Mouse (Mus musculus) stomach, embryonic 14.5 days (tissue): ENCODE results near the gene Hist1h2an. TPM values are rescaled to one million over a fixed set of nuclear protein-coding genes. Genes with fewer than 3 reads are reported as not detected.
"Not testable (repeated sequence)": the region's sequence is repeated elsewhere in the genome, so short reads cannot be mapped to it uniquely, and the experiment has no call there.

Experiments used
- ATAC-seq: fragments of 200-750 bp; cut with Nextera tagmentation; 2 replicates; pipeline ENCODE4 v1.8.0; 2017; ENCODE audit warnings: low read depth, moderate TSS enrichment; ENCODE audit not compliant: insufficient number of reproducible peaks, insufficient read depth, low FRiP score
- H3K27ac ChIP-seq: fragments of 300-500 bp; sonication (generic); 2 replicates; pipeline ENCODE4 v1.5.1; 2014; ENCODE audit warnings: mild to moderate bottlenecking, low read length, moderate library complexity, mixed read lengths
- H3K27me3 ChIP-seq: fragments of 300-500 bp; sonication (generic); 2 replicates; pipeline ENCODE4 v1.6.1; 2014; ENCODE audit warnings: low read length, control low read depth, mixed read lengths; ENCODE audit not compliant: control insufficient read depth, insufficient read depth
- H3K36me3 ChIP-seq: fragments of 300-500 bp; sonication (generic); 2 replicates; pipeline ENCODE4 v1.6.1; 2014; ENCODE audit warnings: mild to moderate bottlenecking, control low read depth, low read length, moderate library complexity, mixed read lengths; ENCODE audit not compliant: control insufficient read depth, insufficient read depth
- H3K4me1 ChIP-seq: fragments of 300-500 bp; sonication (generic); 2 replicates; pipeline ENCODE4 v1.6.1; 2014; ENCODE audit warnings: low read length, control low read depth, mixed read lengths; ENCODE audit not compliant: control insufficient read depth, insufficient read depth
- H3K4me2 ChIP-seq: fragments of 300-500 bp; sonication (generic); replicated peaks from 2 replicates; pipeline ENCODE4 v1.6.1; 2014; ENCODE audit warnings: low read depth, low read length, control low read depth
- H3K4me3 ChIP-seq: fragments of 300-500 bp; sonication (generic); 2 replicates; pipeline ENCODE4 v1.5.1; 2014; ENCODE audit warnings: low read depth, low read length, control low read depth
- H3K9ac ChIP-seq: fragments of 300-500 bp; sonication (generic); replicated peaks from 2 replicates; pipeline ENCODE4 v1.6.1; 2014; ENCODE audit warnings: low read depth, mild to moderate bottlenecking, control low read depth, low read length, moderate library complexity, mixed read lengths
- H3K9me3 ChIP-seq: fragments of 300-500 bp; sonication (generic); 2 replicates; pipeline ENCODE4 v1.6.1; 2016; ENCODE audit warnings: low read depth, low read length, control low read depth; ENCODE audit not compliant: control insufficient read depth
- WGBS: fragments of 180-500 bp; shearing (Covaris S2); extraction: QIAGEN DNeasy Blood & Tissue Kit; methylation state at CpG from one replicate; pipeline ENCODE4 v1.1.7; 2014; 5-methylcytosine and 5-hydroxymethylcytosine counted together
- polyA plus RNA-seq: library from polyadenylated mRNA; unstranded; fragments of >200 nt; fragmentation: Nextera tagmentation; extraction: Ambion mirVana; gene quantifications from 2 replicates; pipeline ENCODE4 v1.2.1, GENCODE M21; 2014

Gene Hist1h2an
- polyA plus RNA-seq, 1 experiment from 2014 or later, result 11.4 TPM

GRCm38 (mm10) chr13:21811539-21811938 is 24.5 kb upstream of the Hist1h2an start, which contains the start of gene Hist1h4m:
Hist1h4m (plus strand) TSS chr13:21811746.
- H3K27ac ChIP-seq, result 0 out of 2 replicates have a peak within 1 kb of the TSS, but pooled peaks have one; percentile 52
- WGBS, result no CpG with 5 or more reads among the region's 24 CpGs
- not testable (repeated sequence) for H3K4me3 ChIP-seq, H3K4me2 ChIP-seq, H3K9ac ChIP-seq, H3K36me3 ChIP-seq, H3K4me1 ChIP-seq, H3K9me3 ChIP-seq, H3K27me3 ChIP-seq
- ATAC-seq, result peak; percentile 60

GRCm38 (mm10) chr13:21811074-21811473 is 24.1 kb upstream of the Hist1h2an start:
- not testable (repeated sequence) for H3K4me1 ChIP-seq, H3K4me2 ChIP-seq, H3K27ac ChIP-seq, H3K9ac ChIP-seq, H3K27me3 ChIP-seq, H3K36me3 ChIP-seq, H3K4me3 ChIP-seq, ATAC-seq, H3K9me3 ChIP-seq
- WGBS, result no CpG with 5 or more reads among the region's 8 CpGs

GRCm38 (mm10) chr13:21810073-21810472 is 23.1 kb upstream of the Hist1h2an start, which contains the start of the genes Hist1h2bq and Hist1h2ao:
Hist1h2bq (minus strand) TSS chr13:21810197.
Hist1h2ao (plus strand) TSS chr13:21810465.
- H3K4me2 ChIP-seq, H3K4me1 ChIP-seq, H3K27me3 ChIP-seq, H3K27ac ChIP-seq, H3K9ac ChIP-seq, H3K36me3 ChIP-seq, H3K9me3 ChIP-seq, H3K4me3 ChIP-seq: not testable (repeated sequence)
- no CpG with 5 or more reads among the region's 23 CpGs for WGBS
- ATAC-seq, result peak; percentile 97

GRCm38 (mm10) chr13:21803058-21803457 is 16.0 kb upstream of the Hist1h2an start:
- not testable (repeated sequence) for H3K9ac ChIP-seq, H3K27me3 ChIP-seq, H3K4me1 ChIP-seq, H3K4me2 ChIP-seq, H3K4me3 ChIP-seq, H3K36me3 ChIP-seq, H3K9me3 ChIP-seq, H3K27ac ChIP-seq
- ATAC-seq, result peak; percentile 76; the same call in 1 of the 2 replicates
- no CpG with 5 or more reads among the region's 4 CpGs for WGBS

- H3K4me3 ChIP-seq, H3K4me2 ChIP-seq, H3K27ac ChIP-seq, H3K9me3 ChIP-seq, H3K4me1 ChIP-seq, ATAC-seq, H3K27me3 ChIP-seq, H3K36me3 ChIP-seq, H3K9ac ChIP-seq: not testable (repeated sequence)
These were observed 10.1 kb upstream of the Hist1h2an start for GRCm38 (mm10) chr13:21797163-21797562.

- 0 out of 2 replicates have a peak, but pooled peaks cover 1% of the 10 kb centered on the region for H3K4me1 ChIP-seq
- H3K27me3 ChIP-seq, result no peaks in the 10 kb centered on the region
- H3K4me2 ChIP-seq, result no peak overlapping the region
- H3K9me3 ChIP-seq, result no peaks in the 10 kb centered on the region
- no peaks in the 10 kb centered on the region for H3K36me3 ChIP-seq
- no peak overlapping the region for H3K9ac ChIP-seq
- H3K27ac ChIP-seq, result no peak overlapping the region
- H3K4me3 ChIP-seq, result no peak overlapping the region
- 90% methylated on average over 7 of the region's 7 CpGs for WGBS
- ATAC-seq, result no peak
These were observed 8.6 kb upstream of the Hist1h2an start for GRCm38 (mm10) chr13:21795584-21795983.

GRCm38 (mm10) chr13:21790601-21791283 is 3.7 kb upstream of the Hist1h2an start:
- ATAC-seq, result no peak
- H3K4me1 ChIP-seq, result peaks cover 14% of the 10 kb centered on the region; the same call in 1 of the 2 replicates
- peak overlapping the region; percentile 51 for H3K4me2 ChIP-seq
- H3K36me3 ChIP-seq, result no peaks in the 10 kb centered on the region
- H3K27me3 ChIP-seq, result no peaks in the 10 kb centered on the region
- peak overlapping the region; percentile 20; the same call in 1 of the 2 replicates for H3K4me3 ChIP-seq
- WGBS, result 10% methylated on average over 18 of the region's 18 CpGs
- no peaks in the 10 kb centered on the region for H3K9me3 ChIP-seq
- peak overlapping the region; percentile 39; the same call in 1 of the 2 replicates for H3K27ac ChIP-seq
- peak overlapping the region; percentile 32; the same call in 1 of the 2 replicates for H3K9ac ChIP-seq

GRCm38 (mm10) chr13:21789925-21790324 is 2.9 kb upstream of the Hist1h2an start:
- Histone ChIP-seq H3K9me3 (no peaks in the 10 kb centered on the region), H3K36me3 (no peaks in the 10 kb centered on the region), H3K9ac (no peak overlapping the region), H3K4me3 (no peak overlapping the region), H3K4me1 (peaks cover 17% of the 10 kb centered on the region; the same call in 1 of the 2 replicates), H3K4me2 (no peak overlapping the region), H3K27me3 (no peaks in the 10 kb centered on the region), H3K27ac (no peak overlapping the region)
- 42% methylated on average over 6 of the region's 6 CpGs for WGBS
- no peak for ATAC-seq
